21 mouse cellular contexts compared by ENCODE assay signal in the genomic region with DNA sequence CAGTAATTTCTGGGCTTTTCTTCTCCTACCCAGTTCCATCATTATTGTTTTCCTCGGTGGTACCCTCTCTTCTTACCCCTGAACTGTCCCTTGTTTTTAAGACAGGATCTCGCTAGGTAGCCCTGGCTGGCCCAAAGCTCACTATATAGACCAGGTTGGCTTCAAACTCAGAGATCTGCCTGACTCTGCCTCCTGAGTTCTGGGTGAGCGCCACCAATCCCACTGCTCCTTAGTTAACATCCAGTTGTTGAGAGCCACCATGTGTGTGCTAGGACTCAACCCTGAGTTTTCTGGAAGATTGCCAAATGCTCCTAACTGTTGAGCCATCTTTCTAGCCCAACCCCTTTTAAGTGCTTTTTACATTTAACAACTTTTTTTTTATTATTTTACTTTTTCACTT. TPM values are rescaled to one million over a fixed set of nuclear protein-coding genes. Genes with fewer than 3 reads are reported as not detected.
DNase-seq lines count a peak whose midpoint lies in the region; ATAC-seq and TF ChIP-seq lines count a peak whose summit lies in the region.
"Had no signal": no experiment of that assay in that cellular context is flagged by ENCODE, and none has a peak within 500 bp of the region (broad histone marks: within the 10 kb centered on the region; RNA-seq: fewer than 3 reads in every experiment).

No protein-coding gene starts in this region.

- no peak for TF ChIP-seq POLR2A in MEL (IDR thresholded peaks at IDR 0.05; ENCODE audit: control insufficient read depth in 1 of 2, insufficient read depth in 1 of 2, low read depth in 1 of 2, low read length in 2 of 2, poor library complexity in 1 of 2)

- no peak overlapping the region for H3K4me2 ChIP-seq in forebrain, embryonic 12.5 days
- H3K4me2 ChIP-seq in forebrain, postnatal 0 days (ENCODE audit: low read depth) = no peak overlapping the region
- no peak overlapping the region for H3K4me2 ChIP-seq in lung, embryonic 14.5 days
- no peak overlapping the region for H3K4me2 ChIP-seq in kidney, embryonic 15.5 days
- H3K4me2 ChIP-seq: embryonic facial prominence, embryonic 15.5 days; hindbrain, embryonic 12.5 days; stomach, embryonic 15.5 days had no signal

- peaks cover 39% of the 10 kb centered on the region for H3K79me2 ChIP-seq in MEL (ENCODE audit: control insufficient read depth, insufficient read depth, low read length, poor library complexity)

- no peak for TF ChIP-seq EP300 in MEL (IDR thresholded peaks at IDR 0.05; ENCODE audit: low read depth in 1 of 2, low read length in 2 of 2)

- TF ChIP-seq RAD21 in MEL (IDR thresholded peaks at IDR 0.05; ENCODE audit: low read depth, low read length) = no peak

- H3K27ac ChIP-seq in forebrain, embryonic 12.5 days = peak overlapping the region; percentile 56; the same call in 1 of the 2 replicates
- H3K27ac ChIP-seq in forebrain, postnatal 0 days (ENCODE audit: low read depth, low read length) = no peak overlapping the region
- no peak overlapping the region for H3K27ac ChIP-seq in lung, embryonic 14.5 days (ENCODE audit: low read depth)
- peak overlapping the region; percentile 87 for H3K27ac ChIP-seq in MEL (ENCODE audit: control insufficient read depth, low read depth, low read length)
- H3K27ac ChIP-seq in kidney, embryonic 15.5 days = no peak overlapping the region
- H3K27ac ChIP-seq: embryonic facial prominence, embryonic 15.5 days; forebrain, embryonic 10.5 days; kidney, postnatal 0 days; liver, embryonic 14.5 days; midbrain, embryonic 12.5 days; stomach, embryonic 15.5 days had no signal

- no peak overlapping the region for H3K9ac ChIP-seq in forebrain, embryonic 12.5 days
- no peak overlapping the region for H3K9ac ChIP-seq in forebrain, postnatal 0 days
- H3K9ac ChIP-seq in lung, embryonic 14.5 days = no peak overlapping the region
- peak overlapping the region; percentile 50 for H3K9ac ChIP-seq in MEL (ENCODE audit: control insufficient read depth, low read depth, low read length, poor library complexity, severe bottlenecking)
- H3K9ac ChIP-seq in kidney, embryonic 15.5 days = no peak overlapping the region
- H3K9ac ChIP-seq: embryonic facial prominence, embryonic 15.5 days; hindbrain, embryonic 12.5 days; liver, embryonic 14.5 days; midbrain, embryonic 12.5 days; stomach, embryonic 15.5 days had no signal

- H3K4me3 ChIP-seq in forebrain, embryonic 12.5 days (replicated peaks) = no peak overlapping the region
- no peak overlapping the region for H3K4me3 ChIP-seq in forebrain, postnatal 0 days (ENCODE audit: low read depth, low read length)
- H3K4me3 ChIP-seq in lung, embryonic 14.5 days (ENCODE audit: low read depth, low read length) = no peak overlapping the region
- H3K4me3 ChIP-seq in MEL (ENCODE audit: control insufficient read depth in 1 of 2, insufficient read depth in 1 of 2, low read depth in 2 of 2, low read length in 2 of 2) = peak overlapping the region; percentile 30 to 38; a peak in 3 of 4 replicates
- no peak overlapping the region for H3K4me3 ChIP-seq in kidney, embryonic 15.5 days (replicated peaks)
- H3K4me3 ChIP-seq: embryonic facial prominence, embryonic 15.5 days; forebrain, embryonic 10.5 days; hindbrain, embryonic 12.5 days; midbrain, embryonic 12.5 days; stomach, embryonic 15.5 days had no signal

- H3K36me3 ChIP-seq in forebrain, embryonic 12.5 days (replicated peaks) = peaks cover 29% of the 10 kb centered on the region
- peaks cover 24% of the 10 kb centered on the region for H3K36me3 ChIP-seq in forebrain, postnatal 0 days (ENCODE audit: insufficient read depth)
- H3K36me3 ChIP-seq in lung, embryonic 14.5 days (ENCODE audit: insufficient read depth) = peaks cover 25% of the 10 kb centered on the region
- peaks cover 17 to 26% of the 10 kb centered on the region in 2 experiments for H3K36me3 ChIP-seq in MEL (ENCODE audit: control insufficient read depth in 1 of 2, insufficient read depth in 2 of 2, low read length in 2 of 2)
- H3K36me3 ChIP-seq in kidney, embryonic 15.5 days = peaks cover 30% of the 10 kb centered on the region

- 96% methylated on average over 3 of the region's 3 CpGs for WGBS in forebrain, embryonic 12.5 days
- WGBS in forebrain, postnatal 0 days = 97% methylated on average over 3 of the region's 3 CpGs
- WGBS in lung, embryonic 14.5 days = 92% methylated on average over 3 of the region's 3 CpGs
- WGBS in kidney, embryonic 15.5 days = 100% methylated on average over 3 of the region's 3 CpGs

- H3K27me3 ChIP-seq in forebrain, embryonic 12.5 days = no peaks in the 10 kb centered on the region
- no peaks in the 10 kb centered on the region for H3K27me3 ChIP-seq in forebrain, postnatal 0 days (ENCODE audit: insufficient read depth, low read length)
- H3K27me3 ChIP-seq in lung, embryonic 14.5 days (ENCODE audit: insufficient read depth, low read length) = no peaks in the 10 kb centered on the region
- H3K27me3 ChIP-seq in MEL (ENCODE audit: control insufficient read depth in 1 of 2, insufficient read depth in 2 of 2, low read length in 2 of 2) = no peaks in the 10 kb centered on the region
- no peaks in the 10 kb centered on the region for H3K27me3 ChIP-seq in kidney, embryonic 15.5 days
- H3K27me3 ChIP-seq: embryonic facial prominence, embryonic 15.5 days; hindbrain, embryonic 12.5 days; midbrain, embryonic 12.5 days; stomach, embryonic 15.5 days had no signal

- DNase-seq in forebrain, postnatal 0 days = no peak
- DNase-seq in lung, embryonic 14.5 days = peak; percentile 54
- no peak for DNase-seq in lung, postnatal 25 days (ENCODE audit: low spot score)
- DNase-seq in MEL (ENCODE audit: low read depth, low spot score) = peak; percentile 47
- peak; percentile 32 for DNase-seq in naive thymus-derived CD4-positive, alpha-beta T cell, adult 2 months (ENCODE audit: low read depth)
- DNase-seq: adrenal gland, postnatal 10 days; gastrocnemius, postnatal 10 days; left cerebral cortex, postnatal 4 days had no signal

- H3K9me3 ChIP-seq in forebrain, embryonic 12.5 days = no peaks in the 10 kb centered on the region
- H3K9me3 ChIP-seq in forebrain, postnatal 0 days (ENCODE audit: low read length) = no peaks in the 10 kb centered on the region
- H3K9me3 ChIP-seq in lung, embryonic 14.5 days (ENCODE audit: low read depth, low read length) = no peaks in the 10 kb centered on the region
- H3K9me3 ChIP-seq in MEL (replicated peaks; ENCODE audit: insufficient read depth, low read length) = no peaks in the 10 kb centered on the region
- H3K9me3 ChIP-seq in kidney, embryonic 15.5 days (replicated peaks) = no peaks in the 10 kb centered on the region
- H3K9me3 ChIP-seq: embryonic facial prominence, embryonic 15.5 days; forebrain, embryonic 10.5 days; hindbrain, embryonic 12.5 days; midbrain, embryonic 12.5 days; stomach, embryonic 15.5 days had no signal

- TF ChIP-seq CTCF in forebrain, postnatal 0 days (IDR thresholded peaks at IDR 0.05; ENCODE audit: low read depth) = no peak
- TF ChIP-seq CTCF in lung, embryonic 14.5 days (IDR thresholded peaks at IDR 0.05; ENCODE audit: low read depth) = no peak
- no peak for TF ChIP-seq CTCF in MEL (IDR thresholded peaks at IDR 0.05 in 2 of 3, conservative IDR thresholded peaks at IDR 0.05 in 1 of 3; ENCODE audit: control insufficient read depth in 1 of 3, insufficient read depth in 1 of 3, low read depth in 2 of 3, low read length in 3 of 3, poor library complexity in 1 of 3, severe bottlenecking in 1 of 3)

- ATAC-seq in forebrain, embryonic 12.5 days (ENCODE audit: low FRiP score) = no peak
- ATAC-seq in forebrain, postnatal 0 days = no peak
- ATAC-seq in lung, embryonic 14.5 days (ENCODE audit: insufficient read depth) = no peak
- ATAC-seq in kidney, embryonic 15.5 days (replicated peaks; ENCODE audit: low FRiP score) = no peak

- H3K4me1 ChIP-seq in forebrain, embryonic 12.5 days = peaks cover 46% of the 10 kb centered on the region
- peaks cover 19% of the 10 kb centered on the region for H3K4me1 ChIP-seq in forebrain, postnatal 0 days (ENCODE audit: insufficient read depth)
- H3K4me1 ChIP-seq in lung, embryonic 14.5 days (ENCODE audit: insufficient read depth) = peaks cover 15% of the 10 kb centered on the region
- H3K4me1 ChIP-seq in MEL (ENCODE audit: control insufficient read depth in 1 of 2, insufficient read depth in 2 of 2, low read length in 2 of 2) = peaks cover 11 to 20% of the 10 kb centered on the region in 2 experiments
- H3K4me1 ChIP-seq in kidney, embryonic 15.5 days = peaks cover 28% of the 10 kb centered on the region

TF ChIP-seq in MEL, 35 proteins besides CTCF, POLR2A, EP300 and RAD21:
- TF ChIP-seq ZNF384 (IDR thresholded peaks at IDR 0.05; ENCODE audit: low read depth, low read length) (peak; percentile 49; the same call in 1 of the 2 replicates), ZC3H11A (IDR thresholded peaks at IDR 0.05; ENCODE audit: low read depth, low read length) (no peak), SMC3 (IDR thresholded peaks at IDR 0.05; ENCODE audit: low read depth, low read length) (no peak)

RNA-seq across cellular contexts. Expression of gene Cipc, which starts 4.1 kb away (rescaled TPM):
- polyA plus RNA-seq in forebrain, embryonic 12.5 days (2016; fragmentation: Nextera tagmentation; extraction: Ambion mirVana) = 49.5 and 51.4 TPM in 2 replicates
- 53.1 and 62.9 TPM in 2 replicates for total RNA-seq in forebrain, postnatal 0 days (2014; rRNA removed)
- 28.4 and 38.1 TPM in 2 replicates for polyA plus RNA-seq in forebrain, postnatal 0 days (2015; fragmentation: Nextera tagmentation; extraction: Ambion mirVana)
- 22.4 and 24.3 TPM in 2 replicates for polyA plus RNA-seq in lung, embryonic 14.5 days (2014; fragmentation: Nextera tagmentation; extraction: Ambion mirVana)
- total RNA-seq in MEL (2012; rRNA removed) = 22.5 and 24.8 TPM in 2 replicates
- polyA plus RNA-seq in MEL (2012; ENCODE audit: insufficient read depth in 1 of 2, insufficient read length in 2 of 2, low read depth in 1 of 2, low replicate concordance in 2 of 2, missing spikeins in 1 of 2) = 10 to 100 TPM; 27.5 to 98.1 TPM
- polyA plus RNA-seq in kidney, embryonic 15.5 days (2015; fragmentation: Nextera tagmentation; extraction: Ambion mirVana) = 20.9 and 22.7 TPM in 2 replicates

RNA-seq across cellular contexts. Expression of gene Zdhhc22, which starts 39.3 kb away (rescaled TPM):
- 1.1 and 1.6 TPM in 2 replicates for polyA plus RNA-seq in forebrain, embryonic 12.5 days (2016; fragmentation: Nextera tagmentation; extraction: Ambion mirVana)
- total RNA-seq in forebrain, postnatal 0 days (2014; rRNA removed) = 10.7 and 12.5 TPM in 2 replicates
- 12.3 and 21.7 TPM in 2 replicates for polyA plus RNA-seq in forebrain, postnatal 0 days (2015; fragmentation: Nextera tagmentation; extraction: Ambion mirVana)
- polyA plus RNA-seq in lung, embryonic 14.5 days (2014; fragmentation: Nextera tagmentation; extraction: Ambion mirVana) = 0.05 TPM in 1 of 2 replicates, not detected in the other
- not detected in 2 replicates for total RNA-seq in MEL (2012; rRNA removed)
- polyA plus RNA-seq in MEL (2012; ENCODE audit: insufficient read depth in 1 of 2, insufficient read length in 2 of 2, low read depth in 1 of 2, low replicate concordance in 2 of 2, missing spikeins in 1 of 2) = under 1 TPM in 1 of 2 experiments, not detected in 1; 0.10 TPM
- 0.08 TPM in 1 of 2 replicates, not detected in the other for polyA plus RNA-seq in kidney, embryonic 15.5 days (2015; fragmentation: Nextera tagmentation; extraction: Ambion mirVana)
- total RNA-seq: gastrocnemius, postnatal 10 days; neutrophil, adult 5-6 weeks had no signal
- polyA plus RNA-seq: C2C12; forebrain, embryonic 10.5 days; heart, postnatal 0 days; liver, embryonic 14.5 days; urinary bladder, adult 2 months had no signal

Comparison
In these comparisons a context has a peak if more than half of its experiments do, and no peak if none do; other contexts are left out.
1. H3K27ac ChIP-seq: peak in forebrain, embryonic 12.5 days (single experiment) and MEL (single experiment); none in forebrain, postnatal 0 days (single experiment), lung, embryonic 14.5 days (single experiment) and kidney, embryonic 15.5 days (single experiment).
2. DNase-seq: peak in lung, embryonic 14.5 days (single experiment), MEL (single experiment) and naive thymus-derived CD4-positive, alpha-beta T cell, adult 2 months (single experiment); none in forebrain, postnatal 0 days (single experiment) and lung, postnatal 25 days (single experiment).
3. H3K4me3 ChIP-seq: peak in MEL (2 of 2); none in forebrain, embryonic 12.5 days (single experiment), forebrain, postnatal 0 days (single experiment), lung, embryonic 14.5 days (single experiment) and kidney, embryonic 15.5 days (single experiment).